Mouse (Mus musculus): ENCODE measurements at regions not wholly inside any gene's neighbourhood (a gene's known extent, or its start where the extent isn't known, plus 50 kb on each side); places are given as distances from the start of the nearest gene placed in this dataset.

GRCm38 (mm10) chr7:115331698-115332097, 588.2 kb downstream of the Insc start:
- H3K27me3 ChIP-seq (ENCODE audit: control insufficient read depth, insufficient read depth, low read length, poor library complexity, severe bottlenecking), result no peaks in the 10 kb centered on the region
- no peak overlapping the region for H3K9ac ChIP-seq (ENCODE audit: low read depth, poor library complexity, severe bottlenecking)
- no peak for TF ChIP-seq POLR2A (IDR thresholded peaks at IDR 0.05; ENCODE audit: insufficient read depth, low read length)
- H3K4me3 ChIP-seq (ENCODE audit: low read depth, low read length), result no peak overlapping the region
- no peaks in the 10 kb centered on the region for H3K36me3 ChIP-seq (ENCODE audit: control insufficient read depth, insufficient read depth, low read length, poor library complexity, severe bottlenecking)
- H3K4me1 ChIP-seq (ENCODE audit: control insufficient read depth, insufficient read depth, low read length), result no peaks in the 10 kb centered on the region
- H3K27ac ChIP-seq (ENCODE audit: insufficient read depth, low read length), result no peak overlapping the region
- H3K9me3 ChIP-seq (replicated peaks; ENCODE audit: control insufficient read depth, insufficient read depth, low read length, poor library complexity, severe bottlenecking), result no peaks in the 10 kb centered on the region

- H3K4me1 ChIP-seq (ENCODE audit: control insufficient read depth, insufficient read depth, low read length), result no peaks in the 10 kb centered on the region
- no peak overlapping the region for H3K4me3 ChIP-seq (ENCODE audit: low read depth, low read length)
- no peaks in the 10 kb centered on the region for H3K27me3 ChIP-seq (ENCODE audit: control insufficient read depth, insufficient read depth, low read length, poor library complexity, severe bottlenecking)
- H3K9me3 ChIP-seq (replicated peaks; ENCODE audit: control insufficient read depth, insufficient read depth, low read length, poor library complexity, severe bottlenecking), result no peaks in the 10 kb centered on the region
- no peaks in the 10 kb centered on the region for H3K36me3 ChIP-seq (ENCODE audit: control insufficient read depth, insufficient read depth, low read length, poor library complexity, severe bottlenecking)
- no peak overlapping the region for H3K9ac ChIP-seq (ENCODE audit: low read depth, poor library complexity, severe bottlenecking)
- no peak for TF ChIP-seq EP300 (IDR thresholded peaks at IDR 0.05; ENCODE audit: insufficient read depth, low read depth, low read length)
- TF ChIP-seq CTCF (IDR thresholded peaks at IDR 0.05; ENCODE audit: low read depth, low read length), result no peak
- TF ChIP-seq POLR2A (IDR thresholded peaks at IDR 0.05; ENCODE audit: insufficient read depth, low read length), result no peak
- H3K27ac ChIP-seq (ENCODE audit: insufficient read depth, low read length), result no peak overlapping the region
These were observed 589.6 kb downstream of the Insc start for GRCm38 (mm10) chr7:115333046-115333577.

- Histone ChIP-seq H3K36me3 (ENCODE audit: control insufficient read depth, insufficient read depth, low read length, poor library complexity, severe bottlenecking) (no peaks in the 10 kb centered on the region), H3K4me1 (ENCODE audit: control insufficient read depth, insufficient read depth, low read length) (no peaks in the 10 kb centered on the region), H3K27ac (ENCODE audit: insufficient read depth, low read length) (no peak overlapping the region), H3K9me3 (replicated peaks; ENCODE audit: control insufficient read depth, insufficient read depth, low read length, poor library complexity, severe bottlenecking) (no peaks in the 10 kb centered on the region), H3K4me3 (ENCODE audit: low read depth, low read length) (no peak overlapping the region), H3K9ac (ENCODE audit: low read depth, poor library complexity, severe bottlenecking) (no peak overlapping the region), H3K27me3 (ENCODE audit: control insufficient read depth, insufficient read depth, low read length, poor library complexity, severe bottlenecking) (no peaks in the 10 kb centered on the region)
- TF ChIP-seq POLR2A (IDR thresholded peaks at IDR 0.05; ENCODE audit: insufficient read depth, low read length) (no peak), EP300 (IDR thresholded peaks at IDR 0.05; ENCODE audit: insufficient read depth, low read depth, low read length) (no peak)
These were observed 591.6 kb downstream of the Insc start for GRCm38 (mm10) chr7:115335051-115335450.

GRCm38 (mm10) chr7:115340155-115340554, 596.7 kb downstream of the Insc start:
- Histone ChIP-seq H3K27me3 (ENCODE audit: control insufficient read depth, insufficient read depth, low read length, poor library complexity, severe bottlenecking) (no peaks in the 10 kb centered on the region), H3K36me3 (ENCODE audit: control insufficient read depth, insufficient read depth, low read length, poor library complexity, severe bottlenecking) (no peaks in the 10 kb centered on the region), H3K9ac (ENCODE audit: low read depth, poor library complexity, severe bottlenecking) (no peak overlapping the region), H3K4me3 (ENCODE audit: low read depth, low read length) (no peak overlapping the region), H3K27ac (ENCODE audit: insufficient read depth, low read length) (no peak overlapping the region), H3K4me1 (ENCODE audit: control insufficient read depth, insufficient read depth, low read length) (no peaks in the 10 kb centered on the region), H3K9me3 (replicated peaks; ENCODE audit: control insufficient read depth, insufficient read depth, low read length, poor library complexity, severe bottlenecking) (no peaks in the 10 kb centered on the region)
- TF ChIP-seq EP300 (IDR thresholded peaks at IDR 0.05; ENCODE audit: insufficient read depth, low read depth, low read length), result no peak
- no peak for TF ChIP-seq CTCF (IDR thresholded peaks at IDR 0.05; ENCODE audit: low read depth, low read length)
- no peak for TF ChIP-seq POLR2A (IDR thresholded peaks at IDR 0.05; ENCODE audit: insufficient read depth, low read length)

GRCm38 (mm10) chr7:115341007-115341406, 597.5 kb downstream of the Insc start:
- Histone ChIP-seq H3K27me3 (ENCODE audit: control insufficient read depth, insufficient read depth, low read length, poor library complexity, severe bottlenecking) (no peaks in the 10 kb centered on the region), H3K4me1 (ENCODE audit: control insufficient read depth, insufficient read depth, low read length) (no peaks in the 10 kb centered on the region), H3K9ac (ENCODE audit: low read depth, poor library complexity, severe bottlenecking) (no peak overlapping the region), H3K9me3 (replicated peaks; ENCODE audit: control insufficient read depth, insufficient read depth, low read length, poor library complexity, severe bottlenecking) (no peaks in the 10 kb centered on the region), H3K36me3 (ENCODE audit: control insufficient read depth, insufficient read depth, low read length, poor library complexity, severe bottlenecking) (no peaks in the 10 kb centered on the region), H3K4me3 (ENCODE audit: low read depth, low read length) (no peak overlapping the region), H3K27ac (ENCODE audit: insufficient read depth, low read length) (no peak overlapping the region)
- TF ChIP-seq CTCF (IDR thresholded peaks at IDR 0.05; ENCODE audit: low read depth, low read length) (no peak), EP300 (IDR thresholded peaks at IDR 0.05; ENCODE audit: insufficient read depth, low read depth, low read length) (no peak), POLR2A (IDR thresholded peaks at IDR 0.05; ENCODE audit: insufficient read depth, low read length) (no peak)

GRCm38 (mm10) chr7:115345749-115346148, 602.3 kb downstream of the Insc start:
- no peaks in the 10 kb centered on the region; the same call in 1 of the 2 replicates for H3K27me3 ChIP-seq (ENCODE audit: control insufficient read depth, insufficient read depth, low read length, poor library complexity, severe bottlenecking)
- TF ChIP-seq CTCF (IDR thresholded peaks at IDR 0.05; ENCODE audit: low read depth, low read length), result no peak
- no peak for TF ChIP-seq POLR2A (IDR thresholded peaks at IDR 0.05; ENCODE audit: insufficient read depth, low read length)
- no peak for TF ChIP-seq EP300 (IDR thresholded peaks at IDR 0.05; ENCODE audit: insufficient read depth, low read depth, low read length)
- no peaks in the 10 kb centered on the region for H3K9me3 ChIP-seq (replicated peaks; ENCODE audit: control insufficient read depth, insufficient read depth, low read length, poor library complexity, severe bottlenecking)
- H3K4me3 ChIP-seq (ENCODE audit: low read depth, low read length), result no peak overlapping the region
- H3K36me3 ChIP-seq (ENCODE audit: control insufficient read depth, insufficient read depth, low read length, poor library complexity, severe bottlenecking), result no peaks in the 10 kb centered on the region
- H3K4me1 ChIP-seq (ENCODE audit: control insufficient read depth, insufficient read depth, low read length), result no peaks in the 10 kb centered on the region
- no peak overlapping the region for H3K9ac ChIP-seq (ENCODE audit: low read depth, poor library complexity, severe bottlenecking)
- H3K27ac ChIP-seq (ENCODE audit: insufficient read depth, low read length), result no peak overlapping the region

All from ES-Bruce4 (cell line).